Mouse (Mus musculus) brain, embryonic 14.5 days (tissue): ENCODE measurements around the gene Slc38a6. TPM values are rescaled to one million over a fixed set of nuclear protein-coding genes. Genes with fewer than 3 reads are reported as not detected.

ENCODE experiments used
- DNase-seq: peaks from one replicate; pipeline ENCODE4 v3.0.0-alpha.2; 2011; ENCODE audit warnings: low read depth
- CTCF ChIP-seq: fragments of 200-500 bp; IDR thresholded peaks from 2 replicates; pipeline ENCODE4 v1.5.1; 2012; ENCODE audit warnings: inconsistent platforms, mild to moderate bottlenecking, moderate library complexity, borderline replicate concordance; ENCODE audit not compliant: insufficient read depth, insufficient read length; ENCODE audit errors: extremely low read depth
- POLR2A ChIP-seq: fragments of 200-500 bp; IDR thresholded peaks from 2 replicates; pipeline ENCODE4 v1.6.1; 2012; ENCODE audit warnings: mild to moderate bottlenecking, inconsistent platforms, borderline replicate concordance; ENCODE audit not compliant: poor library complexity, insufficient read depth, insufficient read length, severe bottlenecking; ENCODE audit errors: extremely low read depth
- polyA plus RNA-seq: library from polyadenylated mRNA; depleted of rRNA; stranded (reverse); fragments of >200 nt; gene quantifications from 2 replicates; pipeline ENCODE4 v1.2.3, GENCODE M21; 2012

Gene Slc38a6
- polyA plus RNA-seq, 1 experiment: 34.6 TPM

GRCm38 (mm10) chr12:73324180-73324586 lies 37.6 kb downstream of the Slc38a6 start:
- no peak for DNase-seq
- TF ChIP-seq POLR2A (no peak), CTCF (no peak)

- TF ChIP-seq CTCF (peak; percentile 27; the same call in 1 of the 2 replicates), POLR2A (no peak)
- no peak for DNase-seq
Observed at GRCm38 (mm10) chr12:73324742-73325141, 38.2 kb downstream of the Slc38a6 start.

GRCm38 (mm10) chr12:73325181-73325580 lies 38.6 kb downstream of the Slc38a6 start:
- TF ChIP-seq POLR2A: no peak
- DNase-seq: no peak

GRCm38 (mm10) chr12:73325617-73326016 lies 39.0 kb downstream of the Slc38a6 start:
- TF ChIP-seq CTCF: no peak
- TF ChIP-seq POLR2A: no peak
- DNase-seq: no peak

GRCm38 (mm10) chr12:73327381-73327780 lies 40.8 kb downstream of the Slc38a6 start:
- TF ChIP-seq POLR2A (no peak), CTCF (no peak)
- no peak for DNase-seq

- TF ChIP-seq POLR2A: no peak
- TF ChIP-seq CTCF: no peak
- no peak for DNase-seq
Observed at GRCm38 (mm10) chr12:73328448-73329167, 42.0 kb downstream of the Slc38a6 start.

- no peak for DNase-seq
- TF ChIP-seq POLR2A: no peak
- TF ChIP-seq CTCF: no peak
Observed at GRCm38 (mm10) chr12:73330236-73330635, 43.7 kb downstream of the Slc38a6 start.

GRCm38 (mm10) chr12:73332701-73333100 lies 46.1 kb downstream of the Slc38a6 start:
- no peak for TF ChIP-seq POLR2A
- TF ChIP-seq CTCF: no peak
- no peak for DNase-seq

GRCm38 (mm10) chr12:73334051-73334551 lies 47.5 kb downstream of the Slc38a6 start:
- peak; percentile 84 for DNase-seq
- TF ChIP-seq POLR2A (no peak), CTCF (no peak)

- TF ChIP-seq POLR2A (no peak), CTCF (no peak)
- no peak for DNase-seq
Observed at GRCm38 (mm10) chr12:73337127-73337526, 50.5 kb downstream of the Slc38a6 start.

- peak; percentile 77 for DNase-seq
- no peak for TF ChIP-seq CTCF
- TF ChIP-seq POLR2A: no peak
Observed at GRCm38 (mm10) chr12:73340642-73341293, 54.2 kb downstream of the Slc38a6 start.
